Mouse (Mus musculus): Measurements from ENCODE around the gene Emcn. TPM values are rescaled to one million over a fixed set of nuclear protein-coding genes. Genes with fewer than 3 reads are reported as not detected.

Gene Emcn
- total RNA-seq, 1 experiment: not detected

DNA sequence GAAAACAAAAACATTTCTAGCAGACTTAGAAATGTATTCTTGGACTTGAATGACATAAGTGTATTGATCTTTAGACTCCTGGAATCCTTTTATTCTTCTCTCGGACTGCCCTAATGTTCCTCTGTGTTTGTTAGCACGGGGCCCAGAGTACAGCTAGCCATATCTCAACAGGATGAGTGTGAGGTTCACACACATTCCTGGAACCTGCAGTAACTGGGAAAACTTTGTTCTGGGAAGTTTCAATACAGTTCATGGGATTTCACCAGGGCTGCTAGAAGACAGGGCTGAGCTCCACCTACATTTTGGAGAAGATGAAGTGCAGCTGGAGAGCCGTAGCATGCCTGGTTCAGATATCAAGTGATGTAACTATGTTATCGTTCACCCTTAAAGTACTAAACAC is 38.1 kb upstream of the Emcn start:
- in situ Hi-C loops (cut with MboI; ENCODE audit: low sequenced_read_pairs in 2 of 2, unreplicated experiment in 2 of 2): no loop called here

GRCm38 (mm10) chr3:137309959-137310358 is 30.9 kb upstream of the Emcn start:
- no peaks in the 10 kb centered on the region for H3K4me1 ChIP-seq (ENCODE audit: control insufficient read depth in 2 of 2, insufficient read depth in 2 of 2, low read length in 2 of 2, poor library complexity in 1 of 2)

More for the DNA sequence above, 38.1 kb upstream of the Emcn start:
- no peak overlapping the region for H3K9ac ChIP-seq (ENCODE audit: insufficient read depth, low read depth, low read length, poor library complexity, severe bottlenecking)
- no peaks in the 10 kb centered on the region for H3K9me3 ChIP-seq (ENCODE audit: control insufficient read depth, insufficient read depth, low read depth, low read length)
- H3K27ac ChIP-seq (ENCODE audit: insufficient read depth, low read depth, low read length, poor library complexity, severe bottlenecking): no peak overlapping the region
- no peak for DNase-seq (ENCODE audit: low read depth, low spot score)
- no peak overlapping the region for H3K4me3 ChIP-seq (ENCODE audit: insufficient read depth in 1 of 2, low read depth in 1 of 2, low read length in 2 of 2, poor library complexity in 1 of 2, severe bottlenecking in 1 of 2)
- H3K36me3 ChIP-seq (ENCODE audit: control insufficient read depth, insufficient read depth, low read length, poor library complexity, severe bottlenecking): no peaks in the 10 kb centered on the region
- no peak for TF ChIP-seq MAFK (IDR thresholded peaks at IDR 0.05; ENCODE audit: insufficient read depth, low read depth, low read length)
- TF ChIP-seq ZNF384 (IDR thresholded peaks at IDR 0.05; ENCODE audit: low read depth, low read length): no peak
- no peak for TF ChIP-seq CHD2 (IDR thresholded peaks at IDR 0.05; ENCODE audit: low read depth, low read length)
- TF ChIP-seq HCFC1 (IDR thresholded peaks at IDR 0.05; ENCODE audit: borderline replicate concordance, insufficient read depth, low read length): no peak
- TF ChIP-seq ZC3H11A (IDR thresholded peaks at IDR 0.05; ENCODE audit: borderline replicate concordance, low read depth, low read length): no peak
- H3K4me1 ChIP-seq (ENCODE audit: control insufficient read depth in 2 of 2, insufficient read depth in 2 of 2, low read length in 2 of 2, poor library complexity in 1 of 2): no peaks in the 10 kb centered on the region

GRCm38 (mm10) chr3:137312540-137312939 is 28.3 kb upstream of the Emcn start:
- Histone ChIP-seq H3K4me1 (ENCODE audit: control insufficient read depth in 2 of 2, insufficient read depth in 2 of 2, low read length in 2 of 2, poor library complexity in 1 of 2) (no peaks in the 10 kb centered on the region), H3K9ac (ENCODE audit: insufficient read depth, low read depth, low read length, poor library complexity, severe bottlenecking) (no peak overlapping the region), H3K9me3 (ENCODE audit: control insufficient read depth, insufficient read depth, low read depth, low read length) (no peaks in the 10 kb centered on the region), H3K4me3 (ENCODE audit: insufficient read depth in 1 of 2, low read depth in 1 of 2, low read length in 2 of 2, poor library complexity in 1 of 2, severe bottlenecking in 1 of 2) (no peak overlapping the region), H3K36me3 (ENCODE audit: control insufficient read depth, insufficient read depth, low read length, poor library complexity, severe bottlenecking) (no peaks in the 10 kb centered on the region), H3K27ac (ENCODE audit: insufficient read depth, low read depth, low read length, poor library complexity, severe bottlenecking) (no peak overlapping the region)
- TF ChIP-seq MAFK (IDR thresholded peaks at IDR 0.05; ENCODE audit: insufficient read depth, low read depth, low read length): no peak
- no peak for TF ChIP-seq CHD2 (IDR thresholded peaks at IDR 0.05; ENCODE audit: low read depth, low read length)
- no peak for TF ChIP-seq HCFC1 (IDR thresholded peaks at IDR 0.05; ENCODE audit: borderline replicate concordance, insufficient read depth, low read length)
- TF ChIP-seq ZNF384 (IDR thresholded peaks at IDR 0.05; ENCODE audit: low read depth, low read length): no peak
- TF ChIP-seq ZC3H11A (IDR thresholded peaks at IDR 0.05; ENCODE audit: borderline replicate concordance, low read depth, low read length): no peak
- DNase-seq (ENCODE audit: low read depth, low spot score): no peak
- in situ Hi-C loops (cut with MboI; ENCODE audit: low sequenced_read_pairs in 2 of 2, unreplicated experiment in 2 of 2): no loop called here

More at GRCm38 (mm10) chr3:137309959-137310358, 30.9 kb upstream of the Emcn start:
- H3K27ac ChIP-seq (ENCODE audit: insufficient read depth, low read depth, low read length, poor library complexity, severe bottlenecking): no peak overlapping the region
- no peak overlapping the region for H3K9ac ChIP-seq (ENCODE audit: insufficient read depth, low read depth, low read length, poor library complexity, severe bottlenecking)
- TF ChIP-seq HCFC1 (IDR thresholded peaks at IDR 0.05; ENCODE audit: borderline replicate concordance, insufficient read depth, low read length) (no peak), MAFK (IDR thresholded peaks at IDR 0.05; ENCODE audit: insufficient read depth, low read depth, low read length) (no peak), CHD2 (IDR thresholded peaks at IDR 0.05; ENCODE audit: low read depth, low read length) (no peak), ZC3H11A (IDR thresholded peaks at IDR 0.05; ENCODE audit: borderline replicate concordance, low read depth, low read length) (no peak), ZNF384 (IDR thresholded peaks at IDR 0.05; ENCODE audit: low read depth, low read length) (no peak)
- DNase-seq (ENCODE audit: low read depth, low spot score): no peak
- H3K4me3 ChIP-seq (ENCODE audit: insufficient read depth in 1 of 2, low read depth in 1 of 2, low read length in 2 of 2, poor library complexity in 1 of 2, severe bottlenecking in 1 of 2): no peak overlapping the region
- H3K9me3 ChIP-seq (ENCODE audit: control insufficient read depth, insufficient read depth, low read depth, low read length): no peaks in the 10 kb centered on the region
- in situ Hi-C loops (cut with MboI; ENCODE audit: low sequenced_read_pairs in 2 of 2, unreplicated experiment in 2 of 2): no loop called here
- H3K36me3 ChIP-seq (ENCODE audit: control insufficient read depth, insufficient read depth, low read length, poor library complexity, severe bottlenecking): no peaks in the 10 kb centered on the region

GRCm38 (mm10) chr3:137313775-137314362 is 27.0 kb upstream of the Emcn start:
- no peak overlapping the region for H3K27ac ChIP-seq (ENCODE audit: insufficient read depth, low read depth, low read length, poor library complexity, severe bottlenecking)
- H3K9ac ChIP-seq (ENCODE audit: insufficient read depth, low read depth, low read length, poor library complexity, severe bottlenecking): no peak overlapping the region
- no peaks in the 10 kb centered on the region for H3K4me1 ChIP-seq (ENCODE audit: control insufficient read depth in 2 of 2, insufficient read depth in 2 of 2, low read length in 2 of 2, poor library complexity in 1 of 2)
- no peak overlapping the region for H3K4me3 ChIP-seq (ENCODE audit: insufficient read depth in 1 of 2, low read depth in 1 of 2, low read length in 2 of 2, poor library complexity in 1 of 2, severe bottlenecking in 1 of 2)
- no peak for TF ChIP-seq ZNF384 (IDR thresholded peaks at IDR 0.05; ENCODE audit: low read depth, low read length)
- TF ChIP-seq HCFC1 (IDR thresholded peaks at IDR 0.05; ENCODE audit: borderline replicate concordance, insufficient read depth, low read length): no peak
- TF ChIP-seq CHD2 (IDR thresholded peaks at IDR 0.05; ENCODE audit: low read depth, low read length): no peak
- no peak for TF ChIP-seq MAFK (IDR thresholded peaks at IDR 0.05; ENCODE audit: insufficient read depth, low read depth, low read length)
- no peak for TF ChIP-seq ZC3H11A (IDR thresholded peaks at IDR 0.05; ENCODE audit: borderline replicate concordance, low read depth, low read length)
- no peaks in the 10 kb centered on the region for H3K36me3 ChIP-seq (ENCODE audit: control insufficient read depth, insufficient read depth, low read length, poor library complexity, severe bottlenecking)
- in situ Hi-C loops (cut with MboI; ENCODE audit: low sequenced_read_pairs in 2 of 2, unreplicated experiment in 2 of 2): no loop called here
- H3K9me3 ChIP-seq (ENCODE audit: control insufficient read depth, insufficient read depth, low read depth, low read length): no peaks in the 10 kb centered on the region
- DNase-seq (ENCODE audit: low read depth, low spot score): no peak
